Mouse (Mus musculus): ENCODE data around the gene Zfp36.

Gene Zfp36

DNA sequence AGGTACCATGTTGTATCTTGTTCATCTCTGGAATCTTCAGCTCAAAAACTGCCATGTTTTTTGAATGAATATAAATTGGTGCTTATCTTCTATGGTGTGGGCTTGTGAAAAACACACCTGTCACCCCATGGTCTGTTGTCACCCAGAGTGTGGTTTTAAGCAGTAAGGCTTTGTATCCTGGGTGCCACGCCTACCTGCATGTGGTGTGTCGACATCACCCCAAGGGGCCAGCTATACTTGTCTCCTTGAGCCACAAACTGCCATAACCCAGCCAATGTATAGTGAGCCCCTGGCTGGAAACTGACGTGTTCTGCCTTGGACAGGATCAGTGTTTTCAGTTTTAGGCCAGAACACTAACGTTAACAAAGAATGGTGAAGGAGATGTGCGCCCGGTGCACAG is 4.1 kb upstream of the Zfp36 start:
- no peak for DNase-seq (ENCODE audit: low spot score in 2 of 2)

GRCm38 (mm10) chr7:28383606-28384005 is 3.6 kb upstream of the Zfp36 start:
- DNase-seq (ENCODE audit: low spot score in 2 of 2) = no peak

DNA sequence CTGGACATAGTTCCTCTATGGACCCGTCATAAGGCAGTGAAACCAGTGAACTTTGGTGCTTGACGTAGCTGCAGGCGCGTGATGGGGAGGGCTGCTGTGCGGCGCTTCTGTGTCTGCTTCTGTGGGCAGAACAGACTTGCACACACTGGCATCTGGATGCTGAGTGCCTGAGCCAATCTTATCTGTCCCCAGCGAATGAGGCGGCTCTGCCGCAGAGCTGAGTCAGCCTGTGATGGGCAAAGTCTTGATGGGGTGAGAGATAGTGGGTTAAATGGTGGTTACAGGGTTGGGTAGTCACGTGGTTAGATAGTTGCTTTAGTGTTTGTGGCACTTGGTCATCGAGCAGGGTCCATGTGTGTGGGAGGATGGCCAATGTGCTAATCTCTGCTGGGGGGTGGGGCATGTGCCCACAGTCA is 2.9 kb upstream of the Zfp36 start:
- peak; percentile 59 to 79 for DNase-seq (ENCODE audit: low spot score in 2 of 2)

DNA sequence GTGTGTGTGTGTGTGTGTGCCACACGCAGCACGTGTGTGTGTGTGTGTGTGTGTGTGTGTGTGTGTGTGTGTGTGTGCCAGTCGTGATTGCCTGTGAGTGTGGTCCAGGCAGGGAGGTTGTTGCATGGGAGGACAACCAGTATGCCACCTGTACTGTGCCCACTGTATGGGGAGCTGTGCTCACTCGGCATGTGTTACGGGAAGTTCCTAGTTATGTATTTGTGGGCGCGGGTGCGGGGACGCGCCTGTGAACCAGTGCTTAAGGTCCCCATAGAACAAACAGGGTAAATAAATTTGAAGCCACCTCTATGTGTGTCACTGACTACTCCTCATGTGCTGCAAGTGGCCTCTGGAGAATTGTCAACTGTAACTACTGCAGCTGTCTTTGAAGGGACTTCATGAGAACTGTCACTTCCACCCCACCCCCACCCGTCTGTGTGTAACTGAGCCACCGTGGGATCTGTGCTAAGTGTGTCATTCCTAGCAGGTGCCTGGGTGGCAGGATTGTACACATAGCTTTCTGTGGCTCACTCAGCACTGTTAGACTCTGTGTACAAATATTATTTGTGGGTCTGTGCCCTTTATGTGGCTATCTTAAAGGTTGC is 2.4 kb upstream of the Zfp36 start:
- DNase-seq (ENCODE audit: low spot score in 2 of 2) = peak in 1 of 2 experiments; percentile 55

- peak in 1 of 2 experiments; percentile 53 for DNase-seq (ENCODE audit: low spot score in 2 of 2)
These were observed 1.9 kb upstream of the Zfp36 start for GRCm38 (mm10) chr7:28381938-28382337.

- no peak for DNase-seq (ENCODE audit: low spot score in 2 of 2)
These were observed 1.2 kb upstream of the Zfp36 start for GRCm38 (mm10) chr7:28381017-28381790.

DNA sequence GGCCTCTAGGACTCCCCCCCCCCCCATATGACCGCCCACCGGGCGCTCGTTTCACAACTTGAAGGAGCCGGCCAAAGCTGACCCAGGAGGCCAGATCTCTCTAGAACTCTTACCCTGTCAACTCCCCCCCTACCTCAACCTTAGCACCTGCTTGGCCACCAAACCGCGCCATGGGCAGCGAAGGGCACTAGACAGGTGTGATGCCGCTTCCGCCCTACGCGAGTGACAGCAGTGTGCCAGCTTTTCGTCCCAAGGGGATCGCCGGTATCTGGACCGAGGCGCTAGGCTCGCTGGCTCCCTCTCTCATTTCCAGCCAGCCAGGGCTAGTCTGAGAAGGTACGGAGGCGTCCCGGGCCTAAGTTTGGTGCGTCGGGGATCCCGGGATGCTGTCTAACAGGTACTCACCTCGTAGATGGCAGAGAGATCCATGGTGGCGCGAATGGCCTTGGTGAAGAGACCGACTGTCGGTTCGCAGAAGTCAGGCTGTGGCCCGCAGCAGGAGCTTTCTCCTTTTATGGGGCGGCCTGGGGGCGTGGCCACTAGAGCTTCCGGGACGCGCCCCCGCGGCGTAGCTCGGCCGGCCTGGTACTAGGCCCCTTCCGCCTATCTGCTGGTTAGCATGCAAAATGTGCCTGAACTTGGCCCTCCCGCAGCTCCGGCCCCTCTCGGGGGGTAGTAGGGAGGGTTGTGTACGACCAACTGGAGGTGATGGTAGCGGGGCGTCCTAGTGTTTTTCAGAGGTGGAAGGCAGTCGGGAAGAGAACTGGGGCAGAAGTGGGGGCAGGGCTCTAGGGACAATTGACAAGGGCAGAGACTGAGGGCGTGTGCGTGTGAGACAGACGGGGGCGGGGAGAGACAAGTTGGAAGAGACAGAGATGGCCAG is 1.0 kb downstream of the Zfp36 start:
- peak; percentile 64 to 81 for DNase-seq (ENCODE audit: low spot score in 2 of 2)

DNA sequence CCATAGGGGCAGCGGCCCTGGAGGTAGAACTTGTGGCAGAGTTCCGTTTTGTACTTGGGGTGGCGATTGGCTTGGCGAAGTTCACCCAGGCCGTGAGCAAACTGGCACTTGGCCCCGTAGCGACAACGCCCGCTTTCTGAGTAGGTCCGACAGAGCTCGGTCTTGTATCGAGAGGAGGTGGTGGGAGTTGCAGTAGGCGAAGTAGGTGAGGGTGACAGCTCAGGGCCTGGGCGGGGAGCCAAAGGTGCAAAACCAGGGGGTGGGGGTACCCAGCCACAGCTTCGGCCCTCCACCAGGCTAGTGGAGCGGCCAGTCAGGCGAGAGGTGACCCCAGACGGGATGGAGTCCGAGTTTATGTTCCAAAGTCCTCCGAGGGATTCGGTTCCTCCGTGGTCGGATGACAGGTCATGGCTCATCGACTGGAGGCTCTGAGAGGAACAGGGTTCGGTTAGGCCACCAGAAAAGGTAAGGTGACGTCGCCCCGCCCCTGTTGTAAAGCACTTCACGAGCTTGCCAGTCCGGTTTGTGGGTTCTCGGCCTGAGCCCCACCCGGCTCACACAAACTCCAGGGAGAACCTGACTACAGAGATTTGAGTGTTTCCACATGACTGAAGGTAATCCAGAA is 1.9 kb downstream of the Zfp36 start:
- DNase-seq (ENCODE audit: low spot score in 2 of 2) = no peak

DNA sequence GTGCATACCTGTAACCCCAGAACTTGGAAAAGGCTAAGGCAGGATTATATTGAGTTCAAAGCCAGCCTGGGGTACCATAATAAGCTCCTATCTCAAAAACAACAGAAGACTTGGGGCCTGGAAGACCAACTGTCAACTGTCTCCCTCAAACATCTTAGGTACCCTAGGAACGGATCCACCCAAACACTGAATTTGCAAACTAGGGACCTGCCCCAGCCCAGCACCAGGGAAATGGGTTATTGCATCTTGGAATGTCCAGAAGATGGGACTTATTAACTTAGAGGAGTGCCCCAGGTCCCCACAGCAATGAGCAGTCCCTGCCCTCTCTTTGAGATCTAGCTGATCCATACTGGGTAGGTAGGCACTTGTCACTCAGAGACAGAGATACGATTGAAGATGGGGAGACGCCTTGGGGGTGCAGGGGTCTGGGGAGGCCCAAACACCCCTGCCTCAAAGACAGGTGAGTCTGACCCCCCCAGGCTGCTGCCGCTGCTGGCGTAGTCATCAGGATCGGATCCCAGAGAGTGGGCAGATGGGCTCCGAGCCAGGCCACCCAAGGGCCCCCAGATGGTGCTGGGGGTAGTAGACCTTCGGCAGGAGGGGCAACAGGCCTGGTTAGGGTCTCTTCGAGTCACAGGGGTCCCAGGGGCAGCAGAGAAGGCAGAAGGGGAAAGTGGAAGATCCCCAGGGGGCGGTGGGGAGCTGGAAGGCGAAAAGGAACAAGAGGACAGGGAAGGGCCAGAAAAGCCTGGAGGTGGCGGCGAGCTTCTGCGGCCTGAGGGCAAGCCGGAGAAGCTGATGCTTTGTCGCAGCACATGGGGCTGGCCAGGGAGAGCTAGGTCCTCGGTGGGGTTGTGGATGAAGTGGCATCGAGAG is 2.6 kb downstream of the Zfp36 start:
- DNase-seq (ENCODE audit: low spot score in 2 of 2) = no peak

GRCm38 (mm10) chr7:28376011-28376771 is 3.9 kb downstream of the Zfp36 start:
- DNase-seq (ENCODE audit: low spot score in 2 of 2) = no peak

DNA sequence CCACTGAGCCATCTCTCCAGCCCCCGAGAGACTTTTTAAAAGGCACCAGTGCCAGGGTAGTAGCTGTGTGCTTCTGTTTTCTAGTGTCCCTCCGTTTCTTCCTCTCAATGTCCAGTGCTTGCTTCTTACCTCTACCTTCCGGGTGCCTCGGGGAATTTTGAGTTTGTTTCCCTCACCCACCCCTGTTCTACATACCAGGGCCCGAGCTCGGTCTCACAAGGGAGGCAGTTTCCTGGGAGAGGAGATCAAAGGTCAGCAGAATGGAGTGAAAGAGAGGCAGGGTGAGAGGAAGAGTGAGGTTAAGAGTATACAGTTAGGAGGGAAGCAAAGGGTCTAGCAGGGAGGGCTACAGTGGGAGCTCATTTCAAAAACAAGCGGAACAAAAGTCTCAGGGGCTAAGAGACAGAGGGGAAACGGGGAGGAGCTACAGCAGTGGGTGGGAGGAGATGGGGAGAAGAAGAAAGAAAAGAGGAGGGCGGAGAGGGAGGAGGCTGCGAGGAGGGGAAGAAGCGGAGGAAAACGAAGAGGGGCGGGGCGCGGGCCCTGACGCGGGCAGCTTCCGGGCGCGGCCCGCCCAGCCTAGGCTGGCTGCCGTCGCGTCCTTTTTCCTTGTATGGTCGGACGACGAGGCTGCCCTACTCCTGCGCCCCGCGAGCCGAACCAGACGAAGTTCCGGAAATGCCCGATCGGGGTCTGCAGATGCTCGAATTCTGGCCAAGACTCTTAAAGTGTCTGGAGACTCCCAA is 4.7 kb downstream of the Zfp36 start:
- peak; percentile 57 to 78 for DNase-seq (ENCODE audit: low spot score in 2 of 2)

DNA sequence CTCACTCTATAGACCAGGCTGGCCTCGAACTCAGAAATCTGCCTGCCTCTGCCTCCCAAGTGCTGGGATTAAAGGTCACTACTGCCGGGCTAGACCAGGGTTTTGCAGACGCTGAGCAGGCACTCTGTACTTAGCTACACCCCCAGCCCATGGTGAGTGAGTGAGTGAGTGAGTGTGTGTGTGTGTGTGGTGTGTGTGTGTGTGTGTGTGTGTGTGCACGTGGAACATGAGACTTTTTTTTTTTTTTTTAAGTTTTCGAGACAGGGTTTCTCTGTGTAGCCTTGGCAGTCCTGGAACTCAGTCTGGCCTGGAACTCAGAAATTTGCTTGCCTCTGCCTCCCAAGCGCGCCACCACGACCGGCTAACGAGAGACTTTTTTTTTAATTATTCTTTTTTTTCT is 5.4 kb downstream of the Zfp36 start:
- no peak for DNase-seq (ENCODE audit: low spot score in 2 of 2)

DNA sequence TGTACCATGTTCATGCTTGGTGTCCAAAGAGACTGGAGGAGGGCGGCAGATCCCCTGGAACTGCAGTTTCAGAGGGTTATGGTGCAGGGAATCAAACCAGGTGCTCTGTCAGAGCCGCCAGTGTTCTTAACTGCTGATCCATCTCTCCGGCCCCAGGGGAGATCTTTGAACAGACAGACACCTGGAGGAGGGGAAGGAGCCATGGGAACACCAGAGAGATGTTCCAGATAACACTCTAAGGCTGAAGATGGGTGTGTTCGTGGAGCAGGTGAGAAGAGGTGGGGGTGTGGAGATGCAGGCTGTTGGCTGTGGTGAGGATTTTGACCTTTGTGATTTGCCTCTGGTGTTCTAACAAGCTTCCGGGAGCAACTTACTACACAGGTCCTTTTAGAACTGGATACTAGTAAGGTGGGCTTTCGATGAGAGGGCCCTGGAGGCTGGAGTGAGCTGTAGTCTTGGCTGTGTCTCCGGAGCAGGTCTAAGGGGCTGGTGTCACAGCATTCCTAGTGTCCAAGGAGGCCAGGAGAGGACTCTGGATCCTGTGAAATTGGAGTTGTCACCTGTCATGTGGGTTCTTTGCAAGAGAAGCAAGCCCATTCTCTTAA is 6.1 kb downstream of the Zfp36 start:
- no peak for DNase-seq (ENCODE audit: low spot score in 2 of 2)

DNA sequence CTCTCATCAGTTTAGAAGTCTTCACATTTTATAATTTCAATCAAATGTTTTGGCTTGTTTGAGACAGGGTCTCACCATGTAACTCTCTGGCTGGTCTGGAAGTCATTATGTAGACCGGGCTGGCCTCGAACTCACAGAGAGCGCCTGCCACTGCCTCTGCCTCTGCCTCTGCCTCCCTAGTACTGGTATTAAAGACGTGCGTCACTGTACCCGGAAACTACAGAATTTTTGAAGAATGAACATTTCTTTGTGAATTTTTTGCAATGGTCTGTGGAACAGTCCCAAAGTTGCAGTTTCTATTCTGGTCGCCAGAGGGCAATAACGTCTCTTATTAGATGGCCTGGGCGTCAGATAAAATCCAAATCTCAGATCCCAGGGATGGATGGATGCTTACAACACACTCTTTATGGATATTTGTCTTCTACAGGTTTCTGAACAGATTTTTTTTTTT is 6.9 kb downstream of the Zfp36 start:
- peak; percentile 83 to 85 for DNase-seq (ENCODE audit: low spot score in 2 of 2)

DNA sequence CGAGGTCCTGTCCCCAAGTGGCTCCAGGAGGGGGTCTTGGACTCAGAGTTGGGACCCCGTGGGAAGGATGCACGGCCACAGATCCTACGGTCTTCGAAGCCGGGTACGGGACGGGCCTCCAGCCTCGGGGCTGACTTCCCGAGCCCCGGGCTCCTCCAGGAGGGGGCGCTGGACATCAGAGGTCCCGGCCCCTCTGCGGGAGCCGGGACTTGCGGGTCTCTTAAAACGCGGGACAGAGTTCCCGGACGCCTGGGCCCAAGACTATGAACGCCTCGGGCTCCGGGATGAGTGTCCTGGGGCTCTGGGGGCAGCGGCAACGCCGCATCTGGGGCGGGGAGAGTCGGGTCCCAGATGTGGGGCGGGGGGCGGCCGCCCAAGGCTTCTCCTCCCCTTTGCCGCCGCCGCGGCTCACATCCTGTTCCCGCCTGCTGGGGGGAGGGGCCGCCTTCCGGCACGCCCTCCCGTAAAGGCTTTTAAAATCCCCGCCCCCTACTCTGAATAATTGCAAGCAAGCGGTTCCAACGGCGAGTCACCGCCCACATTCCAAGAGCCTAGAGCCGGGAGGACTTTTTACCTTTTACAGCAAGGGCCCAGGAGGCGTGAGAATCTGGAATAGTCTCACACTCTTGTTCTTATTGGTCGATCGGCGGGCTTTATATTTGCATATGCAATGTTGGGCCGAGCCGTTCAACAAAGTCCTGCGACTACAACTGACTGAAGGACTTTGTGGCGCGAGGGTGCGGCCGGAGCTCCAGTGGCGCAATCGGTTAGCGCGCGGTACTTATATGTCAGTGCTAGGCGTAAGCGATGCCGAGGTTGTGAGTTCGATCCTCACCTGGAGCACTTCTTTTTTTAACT is 7.6 kb downstream of the Zfp36 start, which contains the start of gene Plekhg2:
Gene Plekhg2, minus strand, starts transcription at position 349 of the 858 bp plus-strand sequence.
- peak; percentile 97 to 98 for DNase-seq (ENCODE audit: low spot score in 2 of 2)

DNA sequence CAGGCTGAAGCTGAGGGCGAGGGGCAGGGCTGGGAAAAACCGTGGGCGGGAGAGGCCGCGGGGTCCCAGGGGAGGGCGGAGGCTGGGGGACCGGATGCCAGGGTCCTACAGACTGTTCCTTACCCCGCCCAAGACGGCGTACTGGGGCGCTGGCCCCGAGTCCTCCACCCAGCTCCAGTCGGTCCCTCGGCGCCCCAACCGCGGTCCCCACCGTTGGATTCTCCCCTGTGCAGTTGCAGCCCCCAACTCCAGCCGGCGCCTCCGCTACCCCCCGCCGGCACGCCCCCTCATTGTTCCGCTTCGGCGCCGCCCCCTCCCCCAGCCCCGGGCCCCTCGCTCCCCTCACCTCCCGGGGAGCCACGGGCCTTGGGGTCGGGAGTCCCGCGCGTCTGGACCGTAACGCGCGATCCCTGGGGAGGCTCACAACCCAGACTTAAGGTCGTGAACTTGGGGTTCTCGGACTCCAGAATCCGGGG is 8.5 kb downstream of the Zfp36 start:
- no peak for DNase-seq (ENCODE audit: low spot score in 2 of 2)

GRCm38 (mm10) chr7:28370977-28371513 is 9.0 kb downstream of the Zfp36 start:
- no peak for DNase-seq (ENCODE audit: low spot score in 2 of 2)

All from right cerebral cortex, adult 2 months (tissue).